ENCODE assay signal across 8 mouse cellular contexts in the genomic region with DNA sequence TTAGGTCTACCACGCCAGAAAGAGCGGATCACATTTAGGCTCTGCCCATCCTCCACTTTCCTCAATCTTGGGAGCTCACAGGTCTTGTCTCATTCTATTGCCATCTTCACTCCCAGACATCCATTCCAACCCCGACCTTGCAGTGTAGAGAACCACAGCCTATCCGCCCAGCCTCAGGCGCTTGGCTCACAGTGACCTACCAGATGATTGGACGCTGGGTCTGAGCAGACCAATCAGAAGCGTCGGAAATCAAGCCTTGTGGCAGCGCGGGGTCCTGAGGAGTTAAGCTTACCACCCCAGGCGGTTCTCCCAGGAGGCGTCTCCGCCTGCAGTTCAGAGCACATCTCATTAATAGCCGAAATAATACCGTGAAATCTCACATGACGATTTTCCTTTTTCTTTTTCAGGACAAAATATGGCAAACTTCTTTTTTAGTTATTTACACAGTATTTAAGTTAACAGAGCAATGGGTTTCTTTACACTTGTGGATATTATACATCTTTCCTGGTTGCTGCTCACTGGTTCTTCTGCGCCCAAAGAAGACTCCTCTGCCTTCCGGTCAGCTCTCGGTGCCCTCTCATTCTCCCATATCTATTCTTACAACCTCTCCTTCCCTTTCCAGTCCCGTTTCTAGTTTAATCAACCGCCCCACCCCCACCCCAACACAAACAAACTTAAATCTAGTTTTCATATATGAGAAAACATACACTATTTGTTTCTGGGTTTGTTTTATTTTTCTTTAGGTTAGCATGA. TPM values are rescaled to one million over a fixed set of nuclear protein-coding genes. Genes with fewer than 3 reads are reported as not detected.
A peak's percentile ranks its signal among the peaks of the same experiment; 100 is the strongest.
DNase-seq lines count a peak whose midpoint lies in the region; ATAC-seq and TF ChIP-seq lines count a peak whose summit lies in the region.

No protein-coding gene starts in this region.

- H3K27ac ChIP-seq in kidney, embryonic 15.5 days = no peak overlapping the region
- no peak overlapping the region for H3K27ac ChIP-seq in intestine, embryonic 16.5 days (ENCODE audit: low read length)
- H3K27ac ChIP-seq in liver, embryonic 14.5 days = peak overlapping the region; percentile 46
- H3K27ac ChIP-seq in neural tube, embryonic 14.5 days (ENCODE audit: low read depth, low read length) = no peak overlapping the region

- peak overlapping the region; percentile 15; the same call in 1 of the 2 replicates for H3K4me3 ChIP-seq in kidney, embryonic 15.5 days (replicated peaks)
- peak overlapping the region; percentile 7 for H3K4me3 ChIP-seq in intestine, embryonic 16.5 days (ENCODE audit: low read length)
- H3K4me3 ChIP-seq in liver, embryonic 14.5 days (ENCODE audit: insufficient read depth in 1 of 2, low read depth in 2 of 2, low read length in 2 of 2) = peak overlapping the region; percentile 27 to 35; a peak in 3 of 4 replicates
- H3K4me3 ChIP-seq in neural tube, embryonic 14.5 days (ENCODE audit: low read depth, low read length) = no peak overlapping the region

- peaks cover 7% of the 10 kb centered on the region for H3K4me1 ChIP-seq in kidney, embryonic 15.5 days
- H3K4me1 ChIP-seq in intestine, embryonic 16.5 days (ENCODE audit: control insufficient read depth, insufficient read depth, low read length) = no peaks in the 10 kb centered on the region
- H3K4me1 ChIP-seq in liver, embryonic 14.5 days (replicated peaks; ENCODE audit: control insufficient read depth in 2 of 2, insufficient read depth in 2 of 2, low read length in 1 of 2) = peaks cover 6 to 27% of the 10 kb centered on the region in 2 experiments; a peak in 3 of 4 replicates
- H3K4me1 ChIP-seq in neural tube, embryonic 14.5 days (ENCODE audit: control insufficient read depth, insufficient read depth, low read length) = 0 out of 2 replicates have a peak, but pooled peaks cover 3% of the 10 kb centered on the region

- H3K4me2 ChIP-seq in kidney, embryonic 15.5 days = peak overlapping the region; percentile 46
- H3K4me2 ChIP-seq in intestine, embryonic 16.5 days (ENCODE audit: low read depth, low read length) = peak overlapping the region; percentile 37
- peak overlapping the region; percentile 69 for H3K4me2 ChIP-seq in liver, embryonic 14.5 days (ENCODE audit: low read depth)
- peak overlapping the region; percentile 40 for H3K4me2 ChIP-seq in neural tube, embryonic 14.5 days (ENCODE audit: low read depth, low read length)

- no peak for DNase-seq in kidney, adult 11 months
- DNase-seq in c-Kit-negative CD71-positive TER-119-positive erythroid progenitor cells, embryonic 14.5 days (ENCODE audit: low read depth, low spot score) = peak; percentile 72
- DNase-seq in frontal cortex, postnatal 14 days (ENCODE audit: low spot score in 2 of 2) = peak; percentile 27 to 30
- DNase-seq in liver, embryonic 14.5 days (ENCODE audit: low read depth in 3 of 3, low spot score in 3 of 3) = peak; percentile 67 to 76 (median 74)
- no peak for DNase-seq in adipocyte (ENCODE audit: low spot score)

- WGBS in kidney, embryonic 15.5 days = 26% methylated on average over 21 of the region's 21 CpGs
- 23% methylated on average over 21 of the region's 21 CpGs for WGBS in intestine, embryonic 16.5 days
- 16% methylated on average over 21 of the region's 21 CpGs for WGBS in liver, embryonic 14.5 days (ENCODE audit: insufficient replicate concordance)
- 30% methylated on average over 21 of the region's 21 CpGs for WGBS in neural tube, embryonic 14.5 days

- no peaks in the 10 kb centered on the region for H3K9me3 ChIP-seq in kidney, embryonic 15.5 days (replicated peaks)
- no peaks in the 10 kb centered on the region for H3K9me3 ChIP-seq in intestine, embryonic 16.5 days (ENCODE audit: control insufficient read depth, low read length)
- no peaks in the 10 kb centered on the region for H3K9me3 ChIP-seq in liver, embryonic 14.5 days (ENCODE audit: control insufficient read depth, low read length)
- H3K9me3 ChIP-seq in neural tube, embryonic 14.5 days (ENCODE audit: control insufficient read depth, low read length) = no peaks in the 10 kb centered on the region

- TF ChIP-seq CTCF in liver, embryonic 14.5 days (IDR thresholded peaks at IDR 0.05; ENCODE audit: low read depth) = no peak

- peak; percentile 93 for ATAC-seq in kidney, embryonic 15.5 days (replicated peaks; ENCODE audit: low FRiP score)
- ATAC-seq in intestine, embryonic 16.5 days = peak; percentile 91
- peak; percentile 97 for ATAC-seq in liver, embryonic 14.5 days (ENCODE audit: insufficient read depth)
- peak; percentile 93 for ATAC-seq in neural tube, embryonic 14.5 days (ENCODE audit: low read depth)

- no peak overlapping the region for H3K9ac ChIP-seq in kidney, embryonic 15.5 days
- no peak overlapping the region for H3K9ac ChIP-seq in intestine, embryonic 16.5 days (ENCODE audit: low read depth, low read length)
- H3K9ac ChIP-seq in liver, embryonic 14.5 days (replicated peaks) = peak overlapping the region; percentile 61
- H3K9ac ChIP-seq in neural tube, embryonic 14.5 days (replicated peaks; ENCODE audit: low read depth, low read length) = no peak overlapping the region

- no peaks in the 10 kb centered on the region for H3K27me3 ChIP-seq in kidney, embryonic 15.5 days
- no peaks in the 10 kb centered on the region for H3K27me3 ChIP-seq in intestine, embryonic 16.5 days (replicated peaks; ENCODE audit: control insufficient read depth, insufficient read depth, low read length)
- H3K27me3 ChIP-seq in liver, embryonic 14.5 days (ENCODE audit: control insufficient read depth, insufficient read depth, low read length) = no peaks in the 10 kb centered on the region
- no peaks in the 10 kb centered on the region for H3K27me3 ChIP-seq in neural tube, embryonic 14.5 days (ENCODE audit: control insufficient read depth, insufficient read depth, low read length)

- TF ChIP-seq EP300 in liver, embryonic 14.5 days (IDR thresholded peaks at IDR 0.05; ENCODE audit: low read depth) = no peak

- no peaks in the 10 kb centered on the region for H3K36me3 ChIP-seq in kidney, embryonic 15.5 days
- no peaks in the 10 kb centered on the region for H3K36me3 ChIP-seq in intestine, embryonic 16.5 days (ENCODE audit: control insufficient read depth, insufficient read depth, low read length)
- H3K36me3 ChIP-seq in liver, embryonic 14.5 days (replicated peaks; ENCODE audit: control insufficient read depth, insufficient read depth, low read depth) = no peaks in the 10 kb centered on the region
- no peaks in the 10 kb centered on the region for H3K36me3 ChIP-seq in neural tube, embryonic 14.5 days (ENCODE audit: control insufficient read depth, insufficient read depth, low read length)

RNA-seq across cellular contexts. Expression of a gene that starts 3.0 kb away (rescaled TPM):
- polyA plus RNA-seq in kidney, embryonic 15.5 days (2015; fragmentation: Nextera tagmentation; extraction: Ambion mirVana) = not detected in 2 replicates
- polyA plus RNA-seq in intestine, embryonic 16.5 days (2015; fragmentation: Nextera tagmentation; extraction: Ambion mirVana) = 0.11 and 0.12 TPM in 2 replicates
- polyA plus RNA-seq in liver, embryonic 14.5 days (2012; rRNA removed) = 0.06 TPM in 1 of 2 replicates, not detected in the other
- not detected in 2 replicates for polyA plus RNA-seq in liver, embryonic 14.5 days (2014; fragmentation: Nextera tagmentation; extraction: Ambion mirVana)
- polyA plus RNA-seq in neural tube, embryonic 14.5 days (2014; fragmentation: Nextera tagmentation; extraction: Ambion mirVana) = not detected in 2 replicates

RNA-seq across cellular contexts. Expression of a gene that starts 9.3 kb away (rescaled TPM):
- 2.3 and 3.1 TPM in 2 replicates for polyA plus RNA-seq in kidney, embryonic 15.5 days (2015; fragmentation: Nextera tagmentation; extraction: Ambion mirVana)
- 0.38 and 0.99 TPM in 2 replicates for polyA plus RNA-seq in intestine, embryonic 16.5 days (2015; fragmentation: Nextera tagmentation; extraction: Ambion mirVana)
- polyA plus RNA-seq in liver, embryonic 14.5 days (2012; rRNA removed) = 7.6 and 11.9 TPM in 2 replicates
- 6.3 and 7.4 TPM in 2 replicates for polyA plus RNA-seq in liver, embryonic 14.5 days (2014; fragmentation: Nextera tagmentation; extraction: Ambion mirVana)
- not detected in 2 replicates for polyA plus RNA-seq in neural tube, embryonic 14.5 days (2014; fragmentation: Nextera tagmentation; extraction: Ambion mirVana)

RNA-seq across cellular contexts. Expression of a gene that starts 10.6 kb away (rescaled TPM):
- 8.0 and 9.4 TPM in 2 replicates for polyA plus RNA-seq in kidney, embryonic 15.5 days (2015; fragmentation: Nextera tagmentation; extraction: Ambion mirVana)
- polyA plus RNA-seq in intestine, embryonic 16.5 days (2015; fragmentation: Nextera tagmentation; extraction: Ambion mirVana) = 3.1 and 4.2 TPM in 2 replicates
- 36.1 and 49.8 TPM in 2 replicates for polyA plus RNA-seq in liver, embryonic 14.5 days (2012; rRNA removed)
- polyA plus RNA-seq in liver, embryonic 14.5 days (2014; fragmentation: Nextera tagmentation; extraction: Ambion mirVana) = 5.8 and 7.5 TPM in 2 replicates
- 0.75 and 1.2 TPM in 2 replicates for polyA plus RNA-seq in neural tube, embryonic 14.5 days (2014; fragmentation: Nextera tagmentation; extraction: Ambion mirVana)

RNA-seq across cellular contexts. Expression of a gene that starts 11.7 kb away (rescaled TPM):
- polyA plus RNA-seq in kidney, embryonic 15.5 days (2015; fragmentation: Nextera tagmentation; extraction: Ambion mirVana) = 0.35 TPM in 1 of 2 replicates, not detected in the other
- 0.60 TPM in 1 of 2 replicates, not detected in the other for polyA plus RNA-seq in intestine, embryonic 16.5 days (2015; fragmentation: Nextera tagmentation; extraction: Ambion mirVana)
- 4.3 and 11.8 TPM in 2 replicates for polyA plus RNA-seq in liver, embryonic 14.5 days (2012; rRNA removed)
- polyA plus RNA-seq in liver, embryonic 14.5 days (2014; fragmentation: Nextera tagmentation; extraction: Ambion mirVana) = 0.57 and 0.78 TPM in 2 replicates
- not detected in 2 replicates for polyA plus RNA-seq in neural tube, embryonic 14.5 days (2014; fragmentation: Nextera tagmentation; extraction: Ambion mirVana)

RNA-seq across cellular contexts. Expression of a gene that starts 15.9 kb away (rescaled TPM):
- 5.4 and 6.4 TPM in 2 replicates for polyA plus RNA-seq in kidney, embryonic 15.5 days (2015; fragmentation: Nextera tagmentation; extraction: Ambion mirVana)
- 1.4 and 2.1 TPM in 2 replicates for polyA plus RNA-seq in intestine, embryonic 16.5 days (2015; fragmentation: Nextera tagmentation; extraction: Ambion mirVana)
- polyA plus RNA-seq in liver, embryonic 14.5 days (2012; rRNA removed) = 9.2 and 21.6 TPM in 2 replicates
- polyA plus RNA-seq in liver, embryonic 14.5 days (2014; fragmentation: Nextera tagmentation; extraction: Ambion mirVana) = 4.5 and 5.1 TPM in 2 replicates
- polyA plus RNA-seq in neural tube, embryonic 14.5 days (2014; fragmentation: Nextera tagmentation; extraction: Ambion mirVana) = 1.8 TPM in 1 of 2 replicates, not detected in the other

Comparison
In these comparisons a context has a peak if more than half of its experiments do, and no peak if none do; other contexts are left out.
1. DNase-seq: peak in c-Kit-negative CD71-positive TER-119-positive erythroid progenitor cells, embryonic 14.5 days (single experiment), frontal cortex, postnatal 14 days (2 of 2) and liver, embryonic 14.5 days (3 of 3); none in kidney, adult 11 months (single experiment) and adipocyte (single experiment).
2. Peak in every context shown above with its lines, with median percentiles within 50 percentile points of each other: ATAC-seq and H3K4me2 ChIP-seq.